Mouse (Mus musculus) neural tube, embryonic 13.5 days (tissue): Measurements from ENCODE around the gene Hcls1. TPM values are rescaled to one million over a fixed set of nuclear protein-coding genes. Genes with fewer than 3 reads are reported as not detected.

Experiments used
- ATAC-seq: fragments of 200-750 bp; cut with Nextera tagmentation; 2 replicates; pipeline ENCODE4 v1.8.0; 2017; ENCODE audit warnings: low read depth, mild to moderate bottlenecking, moderate TSS enrichment, moderate library complexity
- H3K27ac ChIP-seq: fragments of 300-500 bp; sonication (generic); replicated peaks from 2 replicates; pipeline ENCODE4 v1.5.1; 2015; ENCODE audit warnings: moderate library complexity, mild to moderate bottlenecking, inconsistent platforms
- H3K27me3 ChIP-seq: fragments of 300-500 bp; sonication (generic); 2 replicates; pipeline ENCODE4 v1.6.1; 2015; ENCODE audit warnings: mild to moderate bottlenecking, inconsistent platforms
- H3K36me3 ChIP-seq: fragments of 300-500 bp; sonication (generic); 2 replicates; pipeline ENCODE4 v1.6.1; 2015; ENCODE audit warnings: mild to moderate bottlenecking, inconsistent platforms
- H3K4me1 ChIP-seq: fragments of 300-500 bp; sonication (generic); replicated peaks from 2 replicates; pipeline ENCODE4 v1.6.1; 2015; ENCODE audit warnings: inconsistent platforms
- H3K4me2 ChIP-seq: fragments of 300-500 bp; sonication (generic); 2 replicates; pipeline ENCODE4 v1.6.1; 2015; ENCODE audit warnings: inconsistent platforms, mild to moderate bottlenecking, moderate library complexity
- H3K4me3 ChIP-seq: fragments of 300-500 bp; sonication (generic); 2 replicates; pipeline ENCODE4 v1.5.1; 2015; ENCODE audit warnings: mild to moderate bottlenecking, inconsistent platforms
- H3K9ac ChIP-seq: fragments of 300-500 bp; sonication (generic); 2 replicates; pipeline ENCODE4 v1.6.1; 2015; ENCODE audit warnings: moderate library complexity, mild to moderate bottlenecking, inconsistent platforms
- H3K9me3 ChIP-seq: fragments of 300-500 bp; sonication (generic); 2 replicates; pipeline ENCODE4 v1.6.1; 2016; ENCODE audit warnings: inconsistent platforms
- WGBS: fragments of 180-500 bp; shearing (Covaris S2); methylation state at CpG from one replicate; pipeline ENCODE4 v1.1.7; 2015; 5-methylcytosine and 5-hydroxymethylcytosine counted together
- polyA plus RNA-seq: library from polyadenylated mRNA; unstranded; fragments of >200 nt; fragmentation: Nextera tagmentation; extraction: Ambion mirVana; gene quantifications from 2 replicates; pipeline ENCODE4 v1.2.1, GENCODE M21; 2015

Gene Hcls1
- polyA plus RNA-seq, 1 experiment from 2014 or later = 3.8 TPM

DNA sequence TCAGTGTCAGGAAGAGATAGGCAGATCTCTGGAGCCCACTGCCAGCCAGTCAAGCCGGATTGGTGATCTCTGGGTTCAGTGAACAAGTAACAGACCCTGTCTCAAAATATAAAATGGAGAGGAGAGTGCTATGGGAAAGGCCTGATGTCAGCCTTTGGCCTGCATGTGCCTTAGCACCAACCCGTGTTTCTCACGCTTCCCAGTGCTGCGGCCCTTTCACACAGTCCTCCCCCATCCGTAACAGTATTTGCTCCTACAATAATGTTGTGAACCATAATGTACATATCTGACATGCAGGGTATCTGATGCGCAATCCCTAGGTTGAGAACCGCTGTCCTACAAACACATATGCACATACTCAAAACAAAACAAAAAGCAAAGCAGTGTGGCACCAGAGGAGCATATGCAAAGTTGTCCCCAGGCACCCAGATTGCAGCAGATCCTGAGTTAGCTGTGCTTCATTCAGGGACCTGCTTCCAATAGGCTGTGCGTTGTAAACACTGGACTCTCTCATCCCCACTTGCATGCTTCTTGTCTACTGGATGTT lies 13.6 kb upstream of the Hcls1 start:
- no peak overlapping the region for H3K4me3 ChIP-seq
- peaks cover 86% of the 10 kb centered on the region for H3K36me3 ChIP-seq
- no peak overlapping the region for H3K4me2 ChIP-seq
- no peak for ATAC-seq
- H3K27me3 ChIP-seq = no peaks in the 10 kb centered on the region
- WGBS = 93% methylated on average over 8 of the region's 8 CpGs
- no peak overlapping the region for H3K27ac ChIP-seq
- no peaks in the 10 kb centered on the region for H3K4me1 ChIP-seq
- H3K9ac ChIP-seq = no peak overlapping the region
- no peaks in the 10 kb centered on the region for H3K9me3 ChIP-seq

- Histone ChIP-seq H3K27ac (no peak overlapping the region), H3K27me3 (no peaks in the 10 kb centered on the region), H3K4me1 (no peaks in the 10 kb centered on the region), H3K4me2 (no peak overlapping the region), H3K36me3 (peaks cover 87% of the 10 kb centered on the region), H3K9ac (no peak overlapping the region), H3K9me3 (no peaks in the 10 kb centered on the region), H3K4me3 (no peak overlapping the region)
- ATAC-seq = no peak
- WGBS = 91% methylated on average over 6 of the region's 6 CpGs
Observed at GRCm38 (mm10) chr16:36921980-36922379, 12.8 kb upstream of the Hcls1 start.

GRCm38 (mm10) chr16:36924312-36924711 lies 10.5 kb upstream of the Hcls1 start:
- H3K4me1 ChIP-seq = no peaks in the 10 kb centered on the region
- no peak overlapping the region for H3K4me3 ChIP-seq
- H3K27me3 ChIP-seq = no peaks in the 10 kb centered on the region
- no peaks in the 10 kb centered on the region for H3K9me3 ChIP-seq
- H3K36me3 ChIP-seq = peaks cover 89% of the 10 kb centered on the region
- no peak overlapping the region for H3K4me2 ChIP-seq
- no peak for ATAC-seq
- no peak overlapping the region for H3K27ac ChIP-seq
- 95% methylated on average over 8 of the region's 8 CpGs for WGBS
- no peak overlapping the region for H3K9ac ChIP-seq

- Histone ChIP-seq H3K4me2 (no peak overlapping the region), H3K9me3 (no peaks in the 10 kb centered on the region), H3K27ac (no peak overlapping the region), H3K4me3 (no peak overlapping the region), H3K4me1 (no peaks in the 10 kb centered on the region), H3K9ac (no peak overlapping the region), H3K36me3 (peaks cover 89% of the 10 kb centered on the region), H3K27me3 (no peaks in the 10 kb centered on the region)
- no peak for ATAC-seq
- 94% methylated on average over 6 of the region's 6 CpGs for WGBS
Observed at GRCm38 (mm10) chr16:36925351-36925750, 9.4 kb upstream of the Hcls1 start.

- no peak for ATAC-seq
- Histone ChIP-seq H3K4me3 (no peak overlapping the region), H3K4me1 (no peaks in the 10 kb centered on the region), H3K9me3 (no peaks in the 10 kb centered on the region), H3K36me3 (peaks cover 89% of the 10 kb centered on the region), H3K27me3 (no peaks in the 10 kb centered on the region), H3K27ac (no peak overlapping the region), H3K9ac (no peak overlapping the region), H3K4me2 (no peak overlapping the region)
- 83% methylated on average over 6 of the region's 6 CpGs for WGBS
Observed at GRCm38 (mm10) chr16:36925797-36926196, 9.0 kb upstream of the Hcls1 start.

GRCm38 (mm10) chr16:36926514-36927447 lies 8.0 kb upstream of the Hcls1 start:
- H3K27ac ChIP-seq = no peak overlapping the region
- 91% methylated on average over 10 of the region's 10 CpGs for WGBS
- H3K9ac ChIP-seq = no peak overlapping the region
- H3K27me3 ChIP-seq = no peaks in the 10 kb centered on the region
- no peaks in the 10 kb centered on the region for H3K9me3 ChIP-seq
- peaks cover 91% of the 10 kb centered on the region for H3K36me3 ChIP-seq
- H3K4me3 ChIP-seq = no peak overlapping the region
- ATAC-seq = no peak
- no peaks in the 10 kb centered on the region for H3K4me1 ChIP-seq
- no peak overlapping the region for H3K4me2 ChIP-seq

DNA sequence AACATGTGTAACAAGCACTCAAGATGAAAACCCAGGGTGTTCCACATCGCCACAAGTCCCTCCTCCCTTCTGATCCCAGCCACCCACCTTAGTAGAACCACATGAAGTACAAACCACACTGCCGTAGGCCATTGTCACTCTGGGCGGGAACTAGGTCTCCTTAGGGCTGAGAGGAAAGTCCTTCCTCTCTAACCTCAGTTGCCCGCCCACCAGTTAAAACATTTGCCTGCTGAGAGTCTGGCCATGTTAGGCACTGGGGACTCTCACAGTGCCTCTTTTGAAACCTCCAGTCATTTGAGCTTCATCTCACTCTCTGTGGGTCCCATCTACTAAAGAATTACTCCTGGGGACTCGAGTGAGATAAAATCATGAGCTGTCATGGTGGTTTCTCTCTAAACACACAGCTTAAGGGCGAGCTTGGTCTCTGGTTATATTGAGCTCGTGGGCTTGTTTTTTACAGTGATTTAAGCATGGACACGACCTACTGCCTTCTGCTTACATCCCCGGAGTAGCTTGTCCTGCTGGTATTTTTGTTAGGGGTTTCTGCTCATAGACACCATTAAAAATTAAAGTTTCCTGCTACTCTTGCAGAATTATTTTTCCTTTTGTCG lies 7.2 kb upstream of the Hcls1 start:
- H3K4me3 ChIP-seq = no peak overlapping the region
- ATAC-seq = no peak
- no peak overlapping the region for H3K27ac ChIP-seq
- H3K36me3 ChIP-seq = peaks cover 94% of the 10 kb centered on the region
- no peak overlapping the region for H3K9ac ChIP-seq
- H3K4me1 ChIP-seq = no peaks in the 10 kb centered on the region
- H3K9me3 ChIP-seq = no peaks in the 10 kb centered on the region
- WGBS = 89% methylated on average over 10 of the region's 10 CpGs
- H3K4me2 ChIP-seq = no peak overlapping the region
- H3K27me3 ChIP-seq = no peaks in the 10 kb centered on the region

- Histone ChIP-seq H3K4me3 (no peak overlapping the region), H3K27me3 (no peaks in the 10 kb centered on the region), H3K9ac (no peak overlapping the region), H3K36me3 (peaks cover 94% of the 10 kb centered on the region), H3K4me2 (no peak overlapping the region), H3K27ac (no peak overlapping the region), H3K4me1 (no peaks in the 10 kb centered on the region), H3K9me3 (no peaks in the 10 kb centered on the region)
- WGBS = 95% methylated on average over 8 of the region's 8 CpGs
- no peak for ATAC-seq
Observed at GRCm38 (mm10) chr16:36928106-36928500, 6.7 kb upstream of the Hcls1 start.

DNA sequence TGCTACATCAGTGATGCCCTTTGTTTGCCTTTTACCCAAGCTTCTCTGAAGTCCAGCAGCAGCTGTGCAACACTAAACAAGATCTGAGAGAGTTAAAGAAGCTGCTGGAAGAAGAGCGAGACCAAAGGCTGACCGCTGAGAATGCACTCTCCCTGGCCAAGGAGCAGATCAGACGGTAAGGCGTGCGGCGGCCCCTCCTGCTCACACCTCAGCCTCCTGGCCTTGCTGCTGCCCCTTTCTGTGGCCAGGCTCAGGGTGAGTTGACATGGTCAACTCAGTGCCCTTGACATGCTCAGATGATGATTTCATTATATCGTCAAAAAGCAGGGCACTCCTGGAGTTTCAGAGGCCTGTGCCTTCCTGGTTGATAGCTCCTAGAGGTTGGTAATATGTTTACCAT lies 5.6 kb upstream of the Hcls1 start:
- H3K27me3 ChIP-seq = no peaks in the 10 kb centered on the region
- no peak overlapping the region for H3K4me2 ChIP-seq
- no peaks in the 10 kb centered on the region for H3K9me3 ChIP-seq
- ATAC-seq = no peak
- no peak overlapping the region for H3K27ac ChIP-seq
- H3K4me3 ChIP-seq = no peak overlapping the region
- WGBS = 98% methylated on average over 7 of the region's 7 CpGs
- H3K9ac ChIP-seq = no peak overlapping the region
- H3K36me3 ChIP-seq = peaks cover 92% of the 10 kb centered on the region
- H3K4me1 ChIP-seq = no peaks in the 10 kb centered on the region

GRCm38 (mm10) chr16:36930231-36931136 lies 4.3 kb upstream of the Hcls1 start:
- Histone ChIP-seq H3K4me2 (no peak overlapping the region), H3K4me3 (no peak overlapping the region), H3K9ac (no peak overlapping the region), H3K9me3 (no peaks in the 10 kb centered on the region), H3K27ac (no peak overlapping the region), H3K36me3 (peaks cover 79% of the 10 kb centered on the region), H3K4me1 (no peaks in the 10 kb centered on the region), H3K27me3 (no peaks in the 10 kb centered on the region)
- 85% methylated on average over 11 of the region's 11 CpGs for WGBS
- ATAC-seq = no peak

GRCm38 (mm10) chr16:36931381-36931780 lies 3.4 kb upstream of the Hcls1 start:
- 95% methylated on average over 10 of the region's 10 CpGs for WGBS
- Histone ChIP-seq H3K36me3 (peaks cover 70% of the 10 kb centered on the region), H3K4me2 (no peak overlapping the region), H3K9ac (no peak overlapping the region), H3K4me1 (no peaks in the 10 kb centered on the region), H3K27me3 (no peaks in the 10 kb centered on the region), H3K9me3 (no peaks in the 10 kb centered on the region), H3K4me3 (no peak overlapping the region), H3K27ac (no peak overlapping the region)
- ATAC-seq = no peak

- H3K27ac ChIP-seq = no peak overlapping the region
- peaks cover 64% of the 10 kb centered on the region for H3K36me3 ChIP-seq
- no peak for ATAC-seq
- no peak overlapping the region for H3K4me2 ChIP-seq
- WGBS = 93% methylated on average over 3 of the region's 3 CpGs
- H3K9ac ChIP-seq = no peak overlapping the region
- H3K27me3 ChIP-seq = no peaks in the 10 kb centered on the region
- H3K4me3 ChIP-seq = no peak overlapping the region
- H3K9me3 ChIP-seq = no peaks in the 10 kb centered on the region
- no peaks in the 10 kb centered on the region for H3K4me1 ChIP-seq
Observed at GRCm38 (mm10) chr16:36931976-36932375, 2.8 kb upstream of the Hcls1 start.
